Mouse (Mus musculus) cerebellum, adult 9-10 months (tissue): Measurements from ENCODE around the gene Crtam.

ENCODE experiments used
- DNase-seq: peaks from one replicate; pipeline ENCODE4 v3.0.0; 2022

Gene Crtam

GRCm38 (mm10) chr9:40997116-40997779 lies 7.2 kb downstream of the Crtam start:
- no peak for DNase-seq

DNA sequence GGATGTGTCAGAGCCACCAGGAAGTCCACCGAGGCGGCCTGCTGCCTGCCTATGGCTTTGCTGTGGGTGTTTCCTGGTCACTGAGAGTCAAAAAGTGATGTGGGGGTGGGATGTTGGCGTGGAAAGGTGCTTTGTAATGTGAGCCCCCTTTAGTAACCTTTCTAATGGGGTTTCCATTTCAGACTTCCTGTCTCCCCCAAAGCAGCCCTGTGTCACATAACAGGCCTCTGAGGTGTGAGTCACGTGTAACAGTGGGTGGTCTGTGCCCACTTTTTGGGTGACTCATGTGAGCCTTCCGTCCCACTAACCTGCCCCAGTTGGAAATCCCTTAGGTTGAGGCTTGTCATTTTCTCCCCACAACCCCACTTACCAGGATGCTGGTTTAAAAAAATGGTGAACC lies 10.4 kb downstream of the Crtam start:
- DNase-seq: no peak

DNA sequence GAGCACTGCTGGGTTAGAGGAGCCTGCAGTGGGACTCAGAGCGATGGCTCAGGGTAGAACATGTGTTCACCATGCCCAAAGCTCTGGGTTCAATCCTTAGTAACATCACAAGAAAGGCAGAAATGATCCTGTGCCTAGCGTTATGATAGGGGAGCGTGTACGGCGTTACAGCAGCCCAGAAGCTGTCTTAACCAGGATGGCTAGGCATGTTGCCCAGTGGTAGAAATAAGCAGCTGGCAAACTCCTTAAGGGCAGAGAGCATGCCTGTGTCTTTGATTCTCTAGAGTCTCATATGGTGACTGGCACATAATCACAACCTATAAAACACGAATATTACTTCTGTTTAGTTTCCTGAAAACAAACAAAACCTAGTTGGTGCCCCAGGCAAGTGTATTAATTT lies 12.9 kb downstream of the Crtam start:
- no peak for DNase-seq

- peak; percentile 89 for DNase-seq
Observed at GRCm38 (mm10) chr9:40989940-40990588, 14.4 kb downstream of the Crtam start.

DNA sequence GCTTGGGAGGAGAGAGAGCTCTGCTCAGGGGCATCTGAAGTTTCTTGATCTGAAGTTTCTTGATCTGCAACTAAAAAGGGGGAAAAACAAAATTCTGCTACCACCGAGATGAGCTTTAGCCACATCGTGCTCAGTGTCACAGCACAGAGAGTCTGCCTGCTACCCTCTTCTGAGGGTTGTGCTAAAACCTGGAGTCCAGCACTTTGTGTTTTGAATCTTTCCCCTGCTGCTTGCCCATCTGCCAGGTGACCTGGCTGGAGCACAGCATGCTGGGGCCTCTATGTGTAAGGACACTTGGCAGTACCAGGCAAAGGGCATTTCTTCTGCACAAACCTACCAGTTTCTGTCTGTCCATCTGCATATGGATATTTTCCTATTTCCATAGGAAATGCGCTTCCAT lies 20.1 kb downstream of the Crtam start:
- DNase-seq: peak; percentile 96

DNA sequence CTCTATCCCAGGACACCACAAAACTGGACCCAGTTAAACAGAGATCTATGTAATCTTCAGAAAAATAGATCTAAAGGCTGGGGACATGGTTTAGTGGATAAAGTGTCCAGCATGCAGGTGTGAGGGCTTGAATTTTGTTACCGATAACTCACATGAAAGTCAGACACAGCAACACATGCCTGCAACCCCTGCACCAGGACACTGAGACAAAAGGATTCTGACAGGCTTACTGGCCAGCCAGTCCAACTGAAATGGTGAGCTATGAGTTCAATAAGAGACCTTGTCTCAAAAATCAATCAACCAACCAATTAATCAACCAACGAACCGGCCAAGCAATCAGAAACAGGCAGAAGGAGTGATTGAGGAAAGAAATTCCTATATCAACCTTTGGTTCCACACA lies 20.7 kb downstream of the Crtam start:
- DNase-seq: no peak

DNA sequence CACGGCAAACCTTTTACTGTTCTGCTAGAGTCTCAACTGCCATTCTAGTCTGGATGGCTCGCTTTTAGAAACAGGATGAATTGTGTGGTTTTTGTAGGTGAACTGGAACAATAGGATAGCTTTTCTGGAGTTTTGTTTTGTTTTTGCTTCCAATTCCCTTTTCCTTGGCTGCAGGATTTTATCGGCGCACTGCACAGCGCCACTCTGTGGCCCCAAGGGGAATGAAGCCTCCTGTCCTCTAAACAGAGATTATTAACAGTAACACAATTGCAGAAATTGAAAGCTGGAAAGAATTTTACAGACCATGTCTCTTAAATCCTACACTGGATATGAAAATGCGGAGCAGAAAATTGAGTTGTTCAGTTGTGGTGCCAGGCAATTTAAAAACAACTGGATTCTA lies 21.9 kb downstream of the Crtam start:
- peak; percentile 75 for DNase-seq

GRCm38 (mm10) chr9:40974042-40974801 lies 30.2 kb downstream of the Crtam start:
- DNase-seq: no peak

DNA sequence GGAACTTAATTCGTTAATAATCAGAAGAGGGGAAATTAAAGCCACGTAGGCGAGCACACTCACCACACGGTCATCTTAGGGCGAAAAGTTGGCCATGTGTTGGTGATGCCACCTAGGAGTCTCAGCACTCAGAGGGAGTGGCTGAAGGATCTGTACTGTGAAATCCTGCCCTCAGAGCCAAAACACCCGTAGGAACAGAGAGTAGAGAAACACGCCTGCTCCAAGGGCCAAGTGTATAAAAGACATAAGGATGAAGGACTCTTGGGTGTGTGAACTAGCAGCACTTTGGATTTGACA lies 40.1 kb downstream of the Crtam start:
- no peak for DNase-seq

DNA sequence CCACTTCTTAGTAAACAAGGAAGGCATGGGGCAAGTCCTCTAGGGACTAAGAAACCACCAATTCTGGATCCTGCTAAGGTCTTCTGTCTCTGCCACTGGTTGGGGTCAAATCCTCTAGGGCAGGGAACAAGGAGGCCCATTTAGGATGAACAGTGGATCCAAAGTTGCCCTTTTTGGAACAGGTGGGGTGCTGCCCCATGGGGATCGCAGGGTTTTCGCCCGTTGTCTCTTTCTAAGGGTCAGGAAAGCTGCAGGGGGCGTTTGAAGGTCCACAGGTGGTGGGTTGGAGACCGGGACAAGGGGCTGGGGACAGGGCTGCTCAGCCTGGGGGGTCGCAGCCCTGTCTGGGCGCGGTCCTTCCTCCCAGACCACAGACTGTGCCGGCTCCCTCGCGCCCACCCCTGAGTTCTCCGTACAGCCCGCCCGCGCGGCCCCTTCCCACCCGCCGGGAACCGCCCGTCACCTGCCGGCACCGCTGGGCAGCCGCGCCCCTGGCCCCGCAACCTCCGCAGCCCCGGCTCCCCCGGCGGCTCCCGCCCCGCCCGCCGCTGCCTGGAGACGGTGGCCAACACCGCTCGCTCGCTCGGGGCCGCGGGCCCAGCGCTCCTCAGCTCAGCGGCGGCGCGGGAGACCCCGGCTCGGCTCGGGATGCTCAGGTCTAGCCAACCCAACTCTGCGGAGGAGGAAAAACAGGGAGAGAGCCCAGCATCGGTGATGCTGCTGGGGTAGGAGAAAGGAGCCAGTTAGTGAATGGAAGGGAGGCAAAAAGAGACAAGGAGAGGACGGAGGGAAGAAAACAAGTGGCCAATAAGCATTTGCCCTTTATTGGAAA lies 40.6 kb downstream of the Crtam start, which contains the start of gene Jhy:
Gene Jhy (minus strand): TSS at position 533 of the 832 bp plus-strand sequence.
- DNase-seq: no peak

DNA sequence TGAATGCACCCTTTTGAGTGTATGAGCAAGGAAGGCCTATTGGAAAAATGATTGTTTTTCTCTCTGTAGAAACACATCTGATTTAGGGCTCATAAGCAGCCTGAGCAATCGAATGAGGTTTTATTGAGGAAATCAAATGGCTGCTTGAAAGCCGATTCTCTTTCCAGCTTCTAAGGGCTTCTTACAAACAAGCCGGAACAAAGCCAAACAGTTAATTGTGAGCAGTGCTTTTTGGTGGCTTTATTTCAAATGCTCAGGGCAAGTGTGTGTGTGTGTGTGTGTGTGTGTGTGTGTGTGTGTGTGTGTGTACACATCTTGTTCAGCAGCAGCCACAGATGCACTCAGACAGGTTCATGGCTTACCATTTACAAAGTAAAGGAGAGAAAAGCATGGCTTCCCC lies 43.0 kb downstream of the Crtam start:
- DNase-seq: no peak

DNA sequence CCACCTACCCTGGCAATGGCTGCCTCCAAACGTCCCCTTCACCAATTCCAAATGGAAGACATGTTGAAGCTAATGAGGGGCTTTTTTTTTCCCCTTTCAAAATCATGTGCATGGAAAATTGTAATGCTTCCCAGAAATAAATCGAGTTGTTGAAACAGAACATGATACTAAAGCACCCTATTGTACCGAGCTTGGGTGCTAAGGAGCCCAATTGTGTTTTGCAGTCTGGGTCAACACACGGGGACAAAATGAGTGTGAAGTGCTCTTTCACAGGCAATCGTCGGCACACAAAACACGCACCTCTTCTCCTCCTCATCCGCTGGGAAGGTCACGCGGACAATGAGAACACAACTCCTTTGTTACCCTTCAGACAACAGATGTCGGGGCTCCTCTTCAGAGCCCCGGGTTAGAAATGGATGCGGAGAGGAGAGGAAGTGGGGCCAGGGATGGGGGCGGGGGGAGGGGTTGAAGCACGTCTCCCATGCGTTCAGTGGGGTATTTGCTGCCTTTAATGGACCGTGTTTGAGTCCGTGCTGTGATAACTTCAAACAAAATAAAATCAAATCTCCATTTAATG lies 55.3 kb downstream of the Crtam start:
- no peak for DNase-seq

DNA sequence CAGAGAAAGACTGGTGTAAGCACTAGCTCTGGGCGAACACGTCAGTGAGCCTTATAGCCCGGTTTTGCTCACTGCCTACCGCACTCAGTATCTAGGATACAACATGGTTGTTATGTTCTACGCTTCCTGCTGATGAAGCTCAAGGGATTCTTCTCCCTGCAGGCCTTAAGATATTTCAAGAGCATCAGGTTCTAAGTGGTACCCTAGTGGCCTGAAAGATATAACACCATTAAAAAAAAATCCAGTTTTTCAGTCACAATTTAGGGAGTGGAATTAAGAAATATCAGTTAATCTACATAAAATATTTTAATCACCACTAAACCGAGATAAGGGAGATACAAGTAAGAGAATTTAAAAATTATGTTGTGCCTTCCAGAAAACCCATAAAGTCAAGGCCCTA lies 56.0 kb downstream of the Crtam start:
- no peak for DNase-seq

DNA sequence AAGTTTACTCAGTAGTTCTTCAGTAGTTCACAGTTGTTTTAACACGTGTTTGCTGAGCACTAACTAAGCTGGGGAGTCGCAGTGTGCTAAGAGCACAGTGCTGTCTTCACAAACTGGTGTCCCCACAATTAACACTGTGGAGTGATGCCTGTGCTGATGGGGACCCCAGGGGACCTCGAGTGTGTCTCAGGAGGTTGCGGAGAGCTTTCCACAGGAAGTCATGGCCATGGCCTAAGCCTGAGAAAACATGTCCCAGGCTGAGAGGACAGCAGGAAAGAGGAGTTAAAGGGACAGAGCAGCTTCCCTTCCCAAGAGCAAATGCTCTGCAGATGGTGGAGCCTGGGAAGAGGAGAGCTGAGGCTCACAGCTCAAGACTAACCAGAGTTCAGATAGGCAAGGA lies 57.3 kb downstream of the Crtam start:
- DNase-seq: no peak

DNA sequence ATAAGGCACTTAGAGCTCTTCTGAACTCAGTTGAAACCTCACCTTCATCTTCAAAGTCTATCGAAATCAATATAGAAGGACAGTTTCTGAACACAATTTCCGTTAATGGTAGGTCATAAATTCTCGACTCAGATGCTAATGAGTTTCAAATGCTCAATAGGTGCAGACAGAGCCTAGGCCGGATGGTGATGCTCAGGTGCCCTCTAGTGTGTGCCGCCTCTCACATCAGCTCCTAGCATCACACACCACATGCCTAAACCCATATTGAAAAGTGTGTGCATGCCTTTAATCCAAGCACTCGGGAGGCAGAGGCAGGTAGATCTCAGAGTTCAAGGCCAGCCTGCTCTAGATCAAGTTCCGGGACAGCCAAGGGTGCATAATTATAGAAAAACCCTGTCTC lies 67.0 kb downstream of the Crtam start:
- no peak for DNase-seq

DNA sequence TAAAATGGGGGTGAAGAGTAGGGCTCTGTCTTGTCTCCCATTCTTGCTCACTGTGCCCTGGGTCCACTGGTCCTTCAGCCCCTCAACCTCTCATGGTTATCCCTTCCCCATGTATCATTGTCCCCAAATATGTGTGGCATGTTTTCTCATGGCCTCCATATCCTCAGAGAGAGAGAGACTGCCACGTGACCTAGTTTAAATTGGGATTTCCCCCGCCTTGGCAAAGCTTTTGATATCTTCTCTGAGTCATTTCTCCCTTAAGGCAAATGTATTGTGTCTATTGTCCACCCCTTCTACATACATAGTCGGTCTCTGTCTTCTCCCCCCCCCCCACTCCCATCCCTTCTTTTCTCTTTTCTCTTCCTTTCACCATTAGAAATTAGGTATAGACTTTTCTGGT lies 71.1 kb downstream of the Crtam start:
- no peak for DNase-seq

- DNase-seq: no peak
Observed at GRCm38 (mm10) chr9:40927351-40927980, 77.0 kb downstream of the Crtam start.
